Mouse (Mus musculus) limb, embryonic 13.5 days (tissue): ENCODE results near the gene Calcb. TPM values are rescaled to one million over a fixed set of nuclear protein-coding genes. Genes with fewer than 3 reads are reported as not detected.
"Not testable (repeated sequence)": the region's sequence is repeated elsewhere in the genome, so short reads cannot be mapped to it uniquely, and the experiment has no call there.

Experiments
- ATAC-seq: fragments of 200-750 bp; cut with Nextera tagmentation; 2 replicates; pipeline ENCODE4 v1.8.0; 2017; ENCODE audit warnings: low read depth, moderate number of reproducible peaks, moderate TSS enrichment; ENCODE audit not compliant: low FRiP score
- H3K27ac ChIP-seq: fragments of 300-500 bp; sonication (generic); 2 replicates; pipeline ENCODE4 v1.5.1; 2015; ENCODE audit warnings: inconsistent platforms, mild to moderate bottlenecking, moderate library complexity
- H3K27me3 ChIP-seq: fragments of 300-500 bp; sonication (generic); 2 replicates; pipeline ENCODE4 v1.6.1; 2015; ENCODE audit warnings: mild to moderate bottlenecking, inconsistent platforms
- H3K36me3 ChIP-seq: fragments of 300-500 bp; sonication (generic); 2 replicates; pipeline ENCODE4 v1.6.1; 2015; ENCODE audit warnings: inconsistent platforms, mild to moderate bottlenecking, moderate library complexity
- H3K4me1 ChIP-seq: fragments of 300-500 bp; sonication (generic); 2 replicates; pipeline ENCODE4 v1.6.1; 2015; ENCODE audit warnings: inconsistent platforms
- H3K4me2 ChIP-seq: fragments of 300-500 bp; sonication (generic); replicated peaks from 2 replicates; pipeline ENCODE4 v1.6.1; 2015; ENCODE audit warnings: inconsistent platforms, mild to moderate bottlenecking, moderate library complexity
- H3K4me3 ChIP-seq: fragments of 300-500 bp; sonication (generic); 2 replicates; pipeline ENCODE4 v1.5.1; 2015; ENCODE audit warnings: moderate library complexity, mild to moderate bottlenecking, inconsistent platforms
- H3K9ac ChIP-seq: fragments of 300-500 bp; sonication (generic); 2 replicates; pipeline ENCODE4 v1.6.1; 2015; ENCODE audit warnings: mild to moderate bottlenecking, inconsistent platforms
- H3K9me3 ChIP-seq: fragments of 300-500 bp; sonication (generic); 2 replicates; pipeline ENCODE4 v1.6.1; 2016; ENCODE audit warnings: inconsistent platforms
- WGBS: fragments of 180-500 bp; shearing (Covaris S2); methylation state at CpG from one replicate; pipeline ENCODE4 v1.1.7; 2015; 5-methylcytosine and 5-hydroxymethylcytosine counted together
- polyA plus RNA-seq: library from polyadenylated mRNA; unstranded; fragments of >200 nt; fragmentation: Nextera tagmentation; extraction: Ambion mirVana; gene quantifications from 2 replicates; pipeline ENCODE4 v1.2.1, GENCODE M21; 2015

Calcb gene
- polyA plus RNA-seq = 0.65 and 1.5 TPM in 2 replicates

- Histone ChIP-seq H3K36me3 (no peaks in the 10 kb centered on the region), H3K27me3 (peaks cover 65% of the 10 kb centered on the region), H3K27ac (no peak within 1 kb of the TSS), H3K4me2 (peak within 1 kb of the TSS; percentile 50), H3K4me3 (peak within 1 kb of the TSS; percentile 10), H3K4me1 (peaks cover 20% of the 10 kb centered on the region), H3K9ac (no peak within 1 kb of the TSS), H3K9me3 (no peaks in the 10 kb centered on the region)
- peak; percentile 24; the same call in 1 of the 2 replicates for ATAC-seq
- WGBS = 3% methylated on average over 11 of the region's 11 CpGs
These were observed at the start of gene Calcb for GRCm38 (mm10) chr7:114718300-114718699. Gene Calcb (plus strand): TSS chr7:114718643.

- Histone ChIP-seq H3K27ac (no peak overlapping the region), H3K9ac (no peak overlapping the region), H3K4me2 (no peak overlapping the region), H3K27me3 (no peaks in the 10 kb centered on the region), H3K4me3 (no peak overlapping the region), H3K36me3 (no peaks in the 10 kb centered on the region), H3K9me3 (no peaks in the 10 kb centered on the region), H3K4me1 (no peaks in the 10 kb centered on the region)
- ATAC-seq = no peak
- 73% methylated on average over 1 of the region's 1 CpGs for WGBS
These were observed 47.0 kb upstream of the Calcb start for GRCm38 (mm10) chr7:114671405-114671804.

- Histone ChIP-seq H3K36me3 (no peaks in the 10 kb centered on the region), H3K4me2 (no peak overlapping the region), H3K4me1 (no peaks in the 10 kb centered on the region), H3K9me3 (no peaks in the 10 kb centered on the region), H3K9ac (no peak overlapping the region), H3K27ac (no peak overlapping the region), H3K27me3 (no peaks in the 10 kb centered on the region), H3K4me3 (no peak overlapping the region)
- no peak for ATAC-seq
- WGBS = 33% methylated on average over 2 of the region's 2 CpGs
These were observed 45.7 kb upstream of the Calcb start for GRCm38 (mm10) chr7:114672697-114673096.

GRCm38 (mm10) chr7:114692339-114692738 is 26.1 kb upstream of the Calcb start:
- Histone ChIP-seq H3K4me1 (no peaks in the 10 kb centered on the region), H3K27ac (no peak overlapping the region), H3K4me2 (no peak overlapping the region), H3K9me3 (0 out of 2 replicates have a peak, but pooled peaks cover under 1% of the 10 kb centered on the region), H3K27me3 (no peaks in the 10 kb centered on the region), H3K9ac (no peak overlapping the region), H3K36me3 (no peaks in the 10 kb centered on the region), H3K4me3 (no peak overlapping the region)
- ATAC-seq = no peak

GRCm38 (mm10) chr7:114700871-114701270 is 17.6 kb upstream of the Calcb start:
- H3K4me1 ChIP-seq = peaks cover 17% of the 10 kb centered on the region
- no peak overlapping the region for H3K4me2 ChIP-seq
- ATAC-seq = peak; percentile 83
- WGBS = 15% methylated on average over 2 of the region's 2 CpGs
- no peak overlapping the region for H3K9ac ChIP-seq
- no peaks in the 10 kb centered on the region; the same call in 1 of the 2 replicates for H3K27me3 ChIP-seq
- H3K36me3 ChIP-seq = no peaks in the 10 kb centered on the region
- H3K4me3 ChIP-seq = no peak overlapping the region
- H3K27ac ChIP-seq = 0 out of 2 replicates have a peak overlapping the region, but pooled peaks have one; percentile 48
- no peaks in the 10 kb centered on the region for H3K9me3 ChIP-seq

- Histone ChIP-seq H3K4me1 (0 out of 2 replicates have a peak, but pooled peaks cover under 1% of the 10 kb centered on the region), H3K4me2 (no peak overlapping the region), H3K4me3 (no peak overlapping the region), H3K36me3 (no peaks in the 10 kb centered on the region), H3K27me3 (no peaks in the 10 kb centered on the region), H3K27ac (no peak overlapping the region), H3K9ac (no peak overlapping the region), H3K9me3 (no peaks in the 10 kb centered on the region)
- 77% methylated on average over 4 of the region's 4 CpGs for WGBS
- no peak for ATAC-seq
These were observed 11.7 kb upstream of the Calcb start for GRCm38 (mm10) chr7:114706716-114707115.

GRCm38 (mm10) chr7:114707398-114707797 is 11.0 kb upstream of the Calcb start:
- 70% methylated on average over 1 of the region's 1 CpGs for WGBS
- Histone ChIP-seq H3K36me3 (no peaks in the 10 kb centered on the region), H3K9ac (no peak overlapping the region), H3K4me1 (no peaks in the 10 kb centered on the region), H3K27me3 (no peaks in the 10 kb centered on the region), H3K9me3 (no peaks in the 10 kb centered on the region), H3K4me3 (no peak overlapping the region), H3K4me2 (no peak overlapping the region), H3K27ac (no peak overlapping the region)
- ATAC-seq = no peak

- Histone ChIP-seq H3K27ac (no peak overlapping the region), H3K4me2 (no peak overlapping the region), H3K9me3 (no peaks in the 10 kb centered on the region), H3K36me3 (no peaks in the 10 kb centered on the region), H3K4me1 (no peaks in the 10 kb centered on the region), H3K27me3 (peaks cover 10% of the 10 kb centered on the region; the same call in 1 of the 2 replicates), H3K9ac (no peak overlapping the region), H3K4me3 (no peak overlapping the region)
- no peak for ATAC-seq
- WGBS = 72% methylated on average over 2 of the region's 2 CpGs
These were observed 8.0 kb upstream of the Calcb start for GRCm38 (mm10) chr7:114710419-114710818.

GRCm38 (mm10) chr7:114712523-114712922 is 5.9 kb upstream of the Calcb start:
- Histone ChIP-seq H3K4me1 (no peaks in the 10 kb centered on the region), H3K4me2 (no peak overlapping the region), H3K27me3 (peaks cover 22% of the 10 kb centered on the region), H3K27ac (no peak overlapping the region), H3K9ac (no peak overlapping the region), H3K4me3 (no peak overlapping the region), H3K9me3 (no peaks in the 10 kb centered on the region), H3K36me3 (no peaks in the 10 kb centered on the region)
- 79% methylated on average over 1 of the region's 1 CpGs for WGBS
- no peak for ATAC-seq

GRCm38 (mm10) chr7:114719381-114720131 is 1.1 kb downstream of the Calcb start:
- WGBS = 4% methylated on average over 17 of the region's 17 CpGs
- H3K4me1 ChIP-seq = peaks cover 20% of the 10 kb centered on the region
- peak overlapping the region; percentile 10 for H3K4me3 ChIP-seq
- peak; percentile 44; the same call in 1 of the 2 replicates for ATAC-seq
- H3K36me3 ChIP-seq = no peaks in the 10 kb centered on the region
- H3K4me2 ChIP-seq = peak overlapping the region; percentile 50
- no peak overlapping the region for H3K9ac ChIP-seq
- H3K27me3 ChIP-seq = peaks cover 63% of the 10 kb centered on the region
- no peak overlapping the region for H3K27ac ChIP-seq
- H3K9me3 ChIP-seq = no peaks in the 10 kb centered on the region

- not testable (repeated sequence) for H3K4me3 ChIP-seq, H3K27ac ChIP-seq, H3K9ac ChIP-seq, ATAC-seq, H3K4me2 ChIP-seq, H3K36me3 ChIP-seq, H3K4me1 ChIP-seq, H3K27me3 ChIP-seq, H3K9me3 ChIP-seq
- WGBS = 53% methylated on average over 4 of the region's 4 CpGs
These were observed 11.3 kb downstream of the Calcb start for GRCm38 (mm10) chr7:114729696-114730095.

GRCm38 (mm10) chr7:114731175-114731574 is 12.7 kb downstream of the Calcb start:
- no peaks in the 10 kb centered on the region for H3K4me1 ChIP-seq
- no peaks in the 10 kb centered on the region for H3K9me3 ChIP-seq
- WGBS = 72% methylated on average over 6 of the region's 6 CpGs
- H3K4me3 ChIP-seq = no peak overlapping the region
- no peaks in the 10 kb centered on the region for H3K36me3 ChIP-seq
- no peaks in the 10 kb centered on the region for H3K27me3 ChIP-seq
- no peak for ATAC-seq
- H3K9ac ChIP-seq = no peak overlapping the region
- no peak overlapping the region for H3K4me2 ChIP-seq
- no peak overlapping the region for H3K27ac ChIP-seq

- not testable (repeated sequence) for H3K9me3 ChIP-seq, H3K9ac ChIP-seq, H3K36me3 ChIP-seq, H3K27me3 ChIP-seq, H3K4me1 ChIP-seq, H3K27ac ChIP-seq, H3K4me2 ChIP-seq, H3K4me3 ChIP-seq, ATAC-seq
- WGBS = 30% methylated on average over 4 of the region's 4 CpGs
These were observed 13.3 kb downstream of the Calcb start for GRCm38 (mm10) chr7:114731700-114732099.
